Mouse (Mus musculus) kidney, postnatal 36 days (tissue): ENCODE measurements at regions not wholly inside any gene's neighbourhood (a gene's known extent, or its start where the extent isn't known, plus 50 kb on each side); places are given as distances from the start of the nearest gene placed in this dataset.
A peak's percentile ranks its signal among the peaks of the same experiment; 100 is the strongest.

Experiments used
- DNase-seq, 2 experiments: peaks; one replicate each; pipeline ENCODE4 v3.0.0; 2021 to 2022; ENCODE audit warnings: mixed read lengths in 2 of 2

DNA sequence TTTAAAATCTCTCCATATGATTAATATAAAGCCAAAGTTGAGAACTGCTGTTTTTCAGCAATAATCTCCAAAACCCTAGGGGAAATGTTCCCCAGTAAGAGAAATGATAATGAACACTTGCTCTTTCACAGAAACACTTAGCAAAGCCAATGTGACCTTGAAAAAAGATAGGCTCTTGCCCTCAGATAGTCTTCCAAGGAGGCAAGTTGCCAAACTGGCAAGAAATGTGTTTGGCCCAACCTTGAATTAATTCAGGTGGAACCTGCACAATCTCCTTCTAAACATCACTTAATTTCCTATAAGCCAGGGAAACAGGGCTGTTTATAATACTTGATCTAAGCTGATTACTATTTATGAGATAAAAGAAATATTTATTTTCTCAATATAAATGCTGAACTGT, 244.0 kb upstream of the Gnaz start:
- DNase-seq = peak in 1 of 2 experiments; percentile 14

DNA sequence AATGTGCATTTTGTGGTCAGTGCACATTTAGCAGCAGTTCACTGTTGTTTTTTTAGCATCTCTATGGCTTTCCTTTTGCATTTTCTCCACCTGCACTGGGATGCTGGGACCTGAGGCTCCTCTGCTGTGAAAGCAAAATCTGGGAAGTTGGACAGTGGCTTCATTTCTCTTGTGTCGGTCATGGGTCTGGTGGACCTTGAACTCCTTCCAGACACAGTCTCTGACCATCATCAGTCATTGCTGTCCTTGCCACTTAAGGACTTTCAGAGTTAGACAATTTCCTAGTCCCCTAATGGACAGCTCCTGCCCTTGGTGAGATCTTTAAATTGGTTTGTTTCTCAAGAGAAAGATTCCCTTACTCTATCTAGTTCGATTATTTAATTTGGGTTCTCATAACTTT, 217.5 kb upstream of the Gnaz start:
- no peak for DNase-seq

DNA sequence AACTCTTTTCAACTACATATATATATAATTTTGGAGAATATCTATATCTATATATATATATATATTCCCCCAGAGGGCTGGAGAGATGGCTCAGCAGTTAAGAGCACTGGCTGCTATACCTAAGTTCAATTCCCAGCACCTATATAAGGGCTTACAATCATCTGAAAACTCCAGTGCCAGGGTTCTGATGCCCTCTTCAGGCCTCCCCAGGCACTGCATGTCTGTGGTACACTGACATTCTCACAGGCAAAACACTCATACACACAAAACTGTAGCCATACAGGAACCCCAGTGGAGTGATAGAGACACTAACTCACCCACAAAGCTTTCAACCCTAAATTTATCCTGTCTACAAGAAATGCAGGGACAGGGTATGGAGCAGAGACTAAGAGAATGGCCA, 216.1 kb upstream of the Gnaz start:
- DNase-seq = no peak

DNA sequence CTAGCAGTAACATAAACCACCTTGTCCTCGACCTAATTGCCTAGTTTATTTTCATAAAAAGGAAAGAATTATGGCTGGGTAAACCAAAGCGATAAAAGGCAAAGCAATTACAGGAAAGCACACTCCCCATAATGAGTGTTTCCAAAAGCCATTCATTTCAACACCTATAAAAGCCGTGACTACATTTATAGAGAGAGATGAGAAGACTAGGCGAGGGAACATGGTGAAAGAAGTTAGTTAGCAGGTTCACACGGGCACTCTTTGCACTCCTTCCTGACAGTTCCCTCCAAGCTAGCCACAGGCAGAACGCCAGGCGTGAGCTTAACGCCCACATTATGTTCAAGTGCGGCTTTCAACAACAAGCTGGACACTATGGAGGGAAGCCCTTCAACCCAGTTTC, 206.2 kb upstream of the Gnaz start:
- no peak for DNase-seq

DNA sequence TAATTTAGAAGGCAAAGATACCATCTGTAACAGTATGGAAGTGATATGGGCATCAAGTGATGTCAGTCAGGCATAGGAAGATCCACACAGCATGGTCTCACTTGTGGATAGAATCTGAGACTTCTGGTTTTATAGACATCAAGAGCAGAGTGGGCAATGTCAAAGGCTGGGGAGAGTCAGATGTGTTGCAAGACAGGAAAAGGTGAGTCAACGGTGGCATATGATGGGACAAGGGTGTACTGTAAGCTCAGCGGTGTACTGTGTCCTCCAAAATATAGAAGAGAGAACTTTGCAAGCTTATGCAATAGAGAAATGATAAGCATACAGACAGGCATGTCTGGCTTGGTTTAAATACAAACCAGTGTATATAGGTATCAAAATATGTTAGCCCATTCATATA, 177.7 kb upstream of the Gnaz start:
- no peak for DNase-seq

DNA sequence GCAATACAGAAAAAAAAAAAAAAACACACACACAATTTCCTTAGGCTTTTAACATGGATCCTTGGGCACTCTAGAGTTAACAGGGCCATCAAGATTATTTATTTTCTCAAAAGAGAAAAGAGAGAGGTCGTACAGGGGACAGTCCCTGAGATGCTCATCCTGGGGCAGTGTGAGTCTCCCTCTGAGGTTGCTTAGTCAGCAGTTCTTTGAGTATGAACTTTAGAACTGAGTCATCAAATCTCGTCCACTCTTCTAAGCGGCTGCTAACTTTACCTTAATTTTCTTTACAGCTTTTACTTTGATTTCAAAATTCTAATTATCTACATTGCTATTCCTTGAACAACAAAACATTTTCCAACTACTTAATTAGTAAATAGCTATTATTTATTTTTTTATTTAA, 177.0 kb upstream of the Gnaz start:
- DNase-seq = no peak

DNA sequence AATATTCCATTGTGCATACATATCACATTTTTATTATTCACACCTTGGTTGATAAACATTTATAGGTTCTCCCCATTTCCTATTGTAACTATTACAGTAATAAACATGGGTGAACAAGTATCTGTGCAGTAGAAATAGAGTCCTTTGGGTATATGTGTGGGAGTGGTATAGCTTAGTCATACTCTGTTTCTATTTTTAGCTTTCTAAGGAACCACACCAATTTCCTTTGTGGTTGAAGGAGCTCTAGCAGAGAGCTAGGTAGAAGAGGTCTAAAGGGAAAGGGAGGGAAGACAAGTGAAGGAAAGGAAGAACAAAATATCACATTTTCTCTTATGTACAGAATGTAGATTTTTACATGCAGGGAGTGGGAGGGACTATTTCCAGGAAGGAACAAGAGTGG, 143.6 kb upstream of the Gnaz start:
- DNase-seq = no peak

DNA sequence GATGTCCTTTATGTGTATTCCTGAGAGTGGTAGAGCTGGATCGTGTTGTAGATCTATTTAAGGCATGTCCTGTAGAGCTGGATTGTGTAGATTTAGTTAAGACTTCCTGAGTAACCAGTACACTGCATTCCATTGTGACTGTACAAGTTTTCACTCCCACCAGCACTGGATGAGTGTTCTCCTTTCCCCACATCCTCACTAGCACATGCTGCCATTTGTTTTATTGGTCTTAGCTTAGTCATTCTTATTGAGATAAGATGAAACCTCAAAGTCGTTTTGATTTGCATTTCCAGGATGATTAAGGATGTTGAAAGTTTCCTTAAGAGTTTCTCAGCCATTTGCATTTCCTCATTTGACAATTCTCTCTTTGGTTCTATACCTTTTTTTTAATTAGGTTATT, 132.6 kb upstream of the Gnaz start:
- no peak for DNase-seq

DNA sequence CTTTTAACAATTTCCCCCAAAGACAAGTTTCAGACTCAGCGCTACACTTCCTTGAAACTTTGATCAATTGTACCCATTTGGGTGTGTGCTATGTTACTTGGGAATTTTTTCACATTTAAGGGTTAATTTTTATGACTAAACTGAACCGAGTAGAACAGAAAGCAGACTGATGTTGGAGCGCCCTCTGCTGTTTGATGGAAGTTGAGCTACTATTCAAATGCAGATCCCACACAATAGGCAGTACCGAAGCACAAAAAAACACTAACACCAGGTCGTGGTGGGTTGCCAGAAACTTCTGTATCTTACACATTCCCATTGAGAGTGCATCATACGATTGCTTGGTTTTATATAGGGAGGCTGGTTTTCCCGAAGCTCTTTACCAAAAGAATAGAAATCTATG, 118.6 kb upstream of the Gnaz start:
- peak; percentile 50 to 84 for DNase-seq

DNA sequence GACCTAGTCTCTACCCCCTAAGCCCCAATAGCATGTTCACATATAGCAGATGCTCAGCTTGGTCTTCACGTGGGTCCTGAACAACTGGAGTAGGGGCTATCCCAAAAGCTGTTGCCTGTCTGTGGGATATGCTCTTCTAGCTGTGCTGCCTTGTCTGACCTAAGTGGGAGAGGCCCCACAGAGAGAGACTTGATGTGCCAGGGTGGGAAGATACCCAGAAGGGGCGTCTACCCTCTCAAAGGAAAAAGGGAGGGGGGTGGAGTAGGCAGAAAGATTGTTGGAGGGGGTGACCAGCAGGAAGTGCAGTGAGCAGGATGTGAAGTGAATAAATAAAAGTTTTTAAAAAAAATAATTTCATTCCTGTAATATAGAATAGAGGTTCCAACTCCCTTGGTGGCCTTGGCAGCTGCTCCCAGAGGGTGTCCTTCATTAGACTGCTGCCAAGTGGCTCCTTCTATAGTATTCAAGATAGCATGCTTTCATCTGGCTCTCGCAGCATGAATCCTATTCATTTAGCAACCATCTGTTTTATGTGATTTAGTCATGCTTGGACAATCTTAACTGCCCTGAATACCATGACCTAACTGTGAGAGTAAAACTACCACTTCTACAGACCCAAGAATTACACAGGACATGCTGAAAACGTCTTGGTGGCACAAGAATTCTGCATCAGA, 111.8 kb upstream of the Gnaz start:
- no peak for DNase-seq
